Mouse (Mus musculus): Measurements from ENCODE around the gene Pgc. TPM values are rescaled to one million over a fixed set of nuclear protein-coding genes. Genes with fewer than 3 reads are reported as not detected.

The Pgc gene
- polyA plus RNA-seq, 1 experiment from 2014 or later: not detected

DNA sequence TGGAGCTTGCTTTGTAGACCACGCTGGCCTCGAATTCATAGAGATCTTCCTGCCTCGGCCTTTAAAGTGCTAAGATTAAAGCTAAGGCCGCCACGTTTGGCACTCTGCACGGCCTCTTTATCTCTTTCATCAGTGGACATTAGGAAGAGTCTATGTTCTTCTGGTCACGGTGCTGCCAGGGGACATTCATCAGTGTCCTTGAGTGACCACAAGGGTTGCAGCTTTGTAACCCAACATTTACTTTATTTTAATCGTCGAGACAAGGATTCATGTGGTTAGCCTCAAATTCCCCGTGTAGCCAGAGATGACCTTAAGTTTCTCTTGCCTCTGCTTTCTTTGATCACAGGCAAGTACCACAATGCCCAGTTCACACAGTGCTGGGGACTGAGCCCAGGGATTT lies 53.8 kb downstream of the Pgc start:
- Histone ChIP-seq H3K27ac (ENCODE audit: low read depth, low read length) (no peak overlapping the region), H3K4me1 (ENCODE audit: control insufficient read depth, insufficient read depth, low read length) (no peaks in the 10 kb centered on the region), H3K4me3 (ENCODE audit: low read depth, low read length) (no peak overlapping the region), H3K36me3 (ENCODE audit: control insufficient read depth, insufficient read depth, low read length) (no peaks in the 10 kb centered on the region), H3K9ac (ENCODE audit: low read length) (no peak overlapping the region), H3K9me3 (ENCODE audit: control insufficient read depth, low read length) (no peaks in the 10 kb centered on the region), H3K4me2 (no peak overlapping the region), H3K27me3 (ENCODE audit: control insufficient read depth, insufficient read depth, low read length) (no peaks in the 10 kb centered on the region)
- no peak for ATAC-seq (ENCODE audit: low FRiP score)
- WGBS: 83% methylated on average over 10 of the region's 10 CpGs
- DNase-seq (ENCODE audit: low spot score, missing footprints): no peak

DNA sequence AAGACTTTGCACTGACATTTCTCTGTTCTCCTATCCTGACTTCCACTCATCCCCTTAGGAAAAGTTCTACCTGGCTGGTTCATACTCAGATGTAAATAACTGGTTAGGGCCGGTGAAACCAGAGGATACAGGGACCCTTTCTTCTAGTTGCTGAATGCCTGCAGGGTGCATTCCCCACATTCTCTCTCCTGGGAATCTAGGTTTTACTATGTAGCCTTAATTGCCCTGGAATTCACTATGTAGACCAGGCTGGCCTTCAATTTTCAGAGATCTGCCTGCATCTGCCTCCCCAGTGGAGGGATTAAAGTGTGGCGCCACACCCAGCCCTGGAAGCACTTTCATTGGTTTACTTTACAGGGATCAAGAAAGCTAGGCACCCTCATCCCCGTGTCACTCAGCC lies 55.8 kb downstream of the Pgc start:
- Histone ChIP-seq H3K4me1 (ENCODE audit: control insufficient read depth, insufficient read depth, low read length) (no peaks in the 10 kb centered on the region), H3K27me3 (ENCODE audit: control insufficient read depth, insufficient read depth, low read length) (no peaks in the 10 kb centered on the region), H3K4me3 (ENCODE audit: low read depth, low read length) (no peak overlapping the region), H3K36me3 (ENCODE audit: control insufficient read depth, insufficient read depth, low read length) (no peaks in the 10 kb centered on the region), H3K4me2 (no peak overlapping the region), H3K9ac (ENCODE audit: low read length) (no peak overlapping the region), H3K27ac (ENCODE audit: low read depth, low read length) (no peak overlapping the region), H3K9me3 (ENCODE audit: control insufficient read depth, low read length) (no peaks in the 10 kb centered on the region)
- WGBS: 85% methylated on average over 3 of the region's 3 CpGs
- DNase-seq (ENCODE audit: low spot score, missing footprints): no peak
- no peak for ATAC-seq (ENCODE audit: low FRiP score)

DNA sequence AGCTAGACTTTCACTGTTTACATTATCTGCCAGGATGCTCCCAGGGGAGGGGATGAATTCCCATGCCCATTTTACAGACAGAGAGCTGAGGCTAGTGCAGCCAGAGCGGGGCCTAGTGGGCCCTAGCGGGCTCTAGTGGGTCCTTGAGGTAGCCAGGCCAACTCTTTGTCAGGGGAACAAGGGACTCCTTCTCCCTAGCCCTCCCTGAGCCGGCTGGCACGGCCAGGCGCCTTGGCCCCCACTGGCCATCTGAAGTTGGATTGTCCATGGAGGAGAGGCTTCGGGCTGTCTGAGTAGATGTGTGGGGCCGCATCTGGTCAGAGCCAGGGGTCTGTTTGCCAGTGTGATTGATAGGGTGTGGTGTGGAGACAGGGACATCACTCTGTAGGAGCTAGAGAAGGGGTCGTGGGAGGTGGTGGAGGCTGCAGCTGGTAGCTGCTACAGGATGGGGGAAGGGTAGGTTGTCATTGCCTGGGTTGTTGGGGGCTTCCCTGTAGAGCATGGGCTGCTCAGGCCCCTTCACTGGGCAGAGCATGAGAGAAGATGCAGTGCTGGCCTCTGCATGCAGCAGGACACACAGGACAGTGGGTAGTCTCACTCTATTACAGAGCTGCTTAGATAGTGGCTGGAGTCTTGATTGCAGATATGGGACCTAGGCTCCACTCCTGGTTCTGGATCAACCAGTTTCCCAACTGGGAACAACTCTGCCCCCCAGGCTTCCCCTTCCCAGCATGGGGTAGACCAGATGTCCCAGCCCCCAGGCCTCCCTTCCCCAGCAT lies 57.0 kb downstream of the Pgc start:
- no peak overlapping the region for H3K27ac ChIP-seq (ENCODE audit: low read depth, low read length)
- no peaks in the 10 kb centered on the region for H3K9me3 ChIP-seq (ENCODE audit: control insufficient read depth, low read length)
- no peaks in the 10 kb centered on the region for H3K27me3 ChIP-seq (ENCODE audit: control insufficient read depth, insufficient read depth, low read length)
- H3K4me3 ChIP-seq (ENCODE audit: low read depth, low read length): no peak overlapping the region
- no peak overlapping the region for H3K9ac ChIP-seq (ENCODE audit: low read length)
- 82% methylated on average over 8 of the region's 8 CpGs for WGBS
- H3K36me3 ChIP-seq (ENCODE audit: control insufficient read depth, insufficient read depth, low read length): no peaks in the 10 kb centered on the region
- DNase-seq (ENCODE audit: low spot score, missing footprints) (no peak), ATAC-seq (ENCODE audit: low FRiP score) (no peak)
- H3K4me2 ChIP-seq: no peak overlapping the region
- peaks cover 3% of the 10 kb centered on the region for H3K4me1 ChIP-seq (ENCODE audit: control insufficient read depth, insufficient read depth, low read length)

Other genes with a start within 250 kb of the Pgc start
- 25.5 TPM in 2 replicates for gene Taf8, start 224.6 kb upstream of the Pgc start, polyA plus RNA-seq (2014; fragmentation: Nextera tagmentation; extraction: Ambion mirVana)
- gene Ccnd3, start 221.8 kb upstream of the Pgc start, polyA plus RNA-seq (2014; fragmentation: Nextera tagmentation; extraction: Ambion mirVana): 175 and 194 TPM in 2 replicates
- gene Bysl, start 115.3 kb upstream of the Pgc start, polyA plus RNA-seq (2014; fragmentation: Nextera tagmentation; extraction: Ambion mirVana): 29.6 and 30.4 TPM in 2 replicates
- gene Med20, start 115.3 kb upstream of the Pgc start, polyA plus RNA-seq (2014; fragmentation: Nextera tagmentation; extraction: Ambion mirVana): 39.0 and 41.2 TPM in 2 replicates
- gene Gm20517, start 115.3 kb upstream of the Pgc start, polyA plus RNA-seq (2014; fragmentation: Nextera tagmentation; extraction: Ambion mirVana): 1.4 and 1.8 TPM in 2 replicates
- 6.3 and 8.0 TPM in 2 replicates for gene Usp49, start 96.2 kb upstream of the Pgc start, polyA plus RNA-seq (2014; fragmentation: Nextera tagmentation; extraction: Ambion mirVana)
- gene Tomm6, start 38.5 kb upstream of the Pgc start, polyA plus RNA-seq (2014; fragmentation: Nextera tagmentation; extraction: Ambion mirVana): 359 and 375 TPM in 2 replicates
- gene Frs3, start 37.8 kb upstream of the Pgc start, polyA plus RNA-seq (2014; fragmentation: Nextera tagmentation; extraction: Ambion mirVana): 7.0 and 9.3 TPM in 2 replicates
- 1.7 and 2.3 TPM in 2 replicates for gene Gm21981, start 32.4 kb upstream of the Pgc start, polyA plus RNA-seq (2014; fragmentation: Nextera tagmentation; extraction: Ambion mirVana)
- 0.72 and 2.1 TPM in 2 replicates for gene Prickle4, start 32.1 kb upstream of the Pgc start, polyA plus RNA-seq (2014; fragmentation: Nextera tagmentation; extraction: Ambion mirVana)
- gene Tfeb, start 10.2 kb downstream of the Pgc start, polyA plus RNA-seq (2014; fragmentation: Nextera tagmentation; extraction: Ambion mirVana): 1.4 and 2.1 TPM in 2 replicates
- 24.7 and 25.7 TPM in 2 replicates for gene Mdfi, start 107.8 kb downstream of the Pgc start, polyA plus RNA-seq (2014; fragmentation: Nextera tagmentation; extraction: Ambion mirVana)
- gene Foxp4, start 197.8 kb downstream of the Pgc start, polyA plus RNA-seq (2014; fragmentation: Nextera tagmentation; extraction: Ambion mirVana): 24.6 and 27.5 TPM in 2 replicates

All from midbrain, embryonic 11.5 days (tissue).